15 mouse cellular contexts compared by ENCODE assay signal in the genomic region with DNA sequence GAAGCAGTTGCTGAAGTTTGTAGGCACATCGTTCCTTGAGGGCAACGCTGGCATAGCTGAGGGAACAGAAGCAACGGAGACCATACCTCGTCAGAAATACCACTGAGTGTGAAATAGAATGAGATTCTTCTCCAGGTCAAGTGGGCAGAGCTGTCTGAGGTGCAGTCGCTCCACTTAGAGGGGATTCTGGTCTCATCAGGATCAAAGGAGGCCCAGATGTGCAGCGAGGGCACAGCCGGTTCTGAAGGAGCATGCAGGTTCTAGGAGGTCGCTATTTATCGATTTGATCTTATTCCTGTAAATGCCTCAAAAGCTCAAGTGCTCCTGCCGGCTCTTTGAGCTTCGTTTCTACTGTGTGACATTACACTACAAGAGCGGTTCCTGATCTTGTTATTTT.
A peak's percentile ranks its signal among the peaks of the same experiment; 100 is the strongest.
DNase-seq lines count a peak whose midpoint lies in the region; ATAC-seq and TF ChIP-seq lines count a peak whose summit lies in the region.
"Had no signal": no experiment of that assay in that cellular context is flagged by ENCODE, and none has a peak within 500 bp of the region (broad histone marks: within the 10 kb centered on the region; RNA-seq: fewer than 3 reads in every experiment).

No protein-coding gene starts in this region.

- no peak overlapping the region for H3K9ac ChIP-seq in hindbrain, embryonic 13.5 days
- H3K9ac ChIP-seq in hindbrain, embryonic 16.5 days (ENCODE audit: low read depth, low read length): no peak overlapping the region
- no peak overlapping the region for H3K9ac ChIP-seq in neural tube, embryonic 15.5 days (replicated peaks)
- no peak overlapping the region for H3K9ac ChIP-seq in neural tube, embryonic 12.5 days
- no peak overlapping the region for H3K9ac ChIP-seq in intestine, embryonic 16.5 days (ENCODE audit: low read depth, low read length)
- H3K9ac ChIP-seq: liver, embryonic 14.5 days; lung, embryonic 15.5 days; neural tube, embryonic 13.5 days had no signal

- DNase-seq in gastrocnemius, adult 2 months: no peak
- DNase-seq in gastrocnemius, postnatal 14 days: no peak
- DNase-seq in neural tube, embryonic 10.5 days (ENCODE audit: extremely low spot score, low spot score): peak; percentile 24
- DNase-seq: cerebellum, postnatal 36 days; thymus, postnatal 25 days had no signal

- no peak overlapping the region for H3K4me2 ChIP-seq in hindbrain, embryonic 13.5 days
- H3K4me2 ChIP-seq in hindbrain, embryonic 16.5 days (ENCODE audit: low read length): no peak overlapping the region
- H3K4me2 ChIP-seq in neural tube, embryonic 15.5 days: no peak overlapping the region
- H3K4me2 ChIP-seq in neural tube, embryonic 12.5 days (replicated peaks): peak overlapping the region; percentile 6; the same call in 1 of the 2 replicates
- H3K4me2 ChIP-seq in intestine, embryonic 16.5 days (ENCODE audit: low read depth, low read length): no peak overlapping the region
- H3K4me2 ChIP-seq: lung, embryonic 15.5 days; neural tube, embryonic 13.5 days had no signal

- H3K9me3 ChIP-seq in hindbrain, embryonic 13.5 days: no peaks in the 10 kb centered on the region
- no peaks in the 10 kb centered on the region for H3K9me3 ChIP-seq in hindbrain, embryonic 16.5 days (ENCODE audit: control insufficient read depth, low read length)
- no peaks in the 10 kb centered on the region for H3K9me3 ChIP-seq in neural tube, embryonic 15.5 days (replicated peaks)
- H3K9me3 ChIP-seq in neural tube, embryonic 12.5 days: no peaks in the 10 kb centered on the region
- H3K9me3 ChIP-seq in intestine, embryonic 16.5 days (ENCODE audit: control insufficient read depth, low read length): no peaks in the 10 kb centered on the region
- H3K9me3 ChIP-seq: embryonic facial prominence, embryonic 10.5 days; lung, embryonic 15.5 days; neural tube, embryonic 13.5 days had no signal

- WGBS in hindbrain, embryonic 13.5 days: 36% methylated on average over 12 of the region's 12 CpGs
- 39% methylated on average over 12 of the region's 12 CpGs for WGBS in hindbrain, embryonic 16.5 days
- WGBS in neural tube, embryonic 15.5 days: 23% methylated on average over 12 of the region's 12 CpGs
- 23% methylated on average over 12 of the region's 12 CpGs for WGBS in neural tube, embryonic 12.5 days
- 33% methylated on average over 12 of the region's 12 CpGs for WGBS in intestine, embryonic 16.5 days

- intact Hi-C loops in gastrocnemius, adult 2 months (cut with DNase I): no loop called here
- intact Hi-C loops in gastrocnemius, postnatal 14 days (cut with DNase I; ENCODE audit: low total_unique reads): no loop called here

- peaks cover 29% of the 10 kb centered on the region for H3K4me1 ChIP-seq in hindbrain, embryonic 13.5 days (replicated peaks)
- no peaks in the 10 kb centered on the region; the same call in none of the 2 replicates for H3K4me1 ChIP-seq in hindbrain, embryonic 16.5 days (ENCODE audit: control insufficient read depth, insufficient read depth, low read depth, low read length)
- peaks cover 28% of the 10 kb centered on the region for H3K4me1 ChIP-seq in neural tube, embryonic 15.5 days
- peaks cover 26% of the 10 kb centered on the region for H3K4me1 ChIP-seq in neural tube, embryonic 12.5 days
- H3K4me1 ChIP-seq in intestine, embryonic 16.5 days (ENCODE audit: control insufficient read depth, insufficient read depth, low read length): peaks cover 7% of the 10 kb centered on the region; the same call in 1 of the 2 replicates
- H3K4me1 ChIP-seq: lung, embryonic 15.5 days had no signal

- no peaks in the 10 kb centered on the region for H3K27me3 ChIP-seq in hindbrain, embryonic 13.5 days
- H3K27me3 ChIP-seq in hindbrain, embryonic 16.5 days (replicated peaks; ENCODE audit: control insufficient read depth, insufficient read depth, low read length): no peaks in the 10 kb centered on the region
- no peaks in the 10 kb centered on the region for H3K27me3 ChIP-seq in neural tube, embryonic 15.5 days (replicated peaks)
- H3K27me3 ChIP-seq in neural tube, embryonic 12.5 days (replicated peaks): no peaks in the 10 kb centered on the region; the same call in 1 of the 2 replicates
- H3K27me3 ChIP-seq in intestine, embryonic 16.5 days (replicated peaks; ENCODE audit: control insufficient read depth, insufficient read depth, low read length): no peaks in the 10 kb centered on the region
- H3K27me3 ChIP-seq: lung, embryonic 15.5 days had no signal

- no peak overlapping the region; the same call in 1 of the 2 replicates for H3K4me3 ChIP-seq in gastrocnemius, adult 2 months
- H3K4me3 ChIP-seq in hindbrain, embryonic 13.5 days: no peak overlapping the region
- no peak overlapping the region for H3K4me3 ChIP-seq in hindbrain, embryonic 16.5 days (ENCODE audit: low read length)
- H3K4me3 ChIP-seq in neural tube, embryonic 15.5 days (replicated peaks): no peak overlapping the region
- no peak overlapping the region for H3K4me3 ChIP-seq in neural tube, embryonic 12.5 days
- H3K4me3 ChIP-seq in intestine, embryonic 16.5 days (ENCODE audit: low read length): no peak overlapping the region
- H3K4me3 ChIP-seq: embryonic facial prominence, embryonic 10.5 days; lung, embryonic 15.5 days; neural tube, embryonic 13.5 days had no signal

- no peaks in the 10 kb centered on the region for H3K36me3 ChIP-seq in hindbrain, embryonic 13.5 days
- H3K36me3 ChIP-seq in hindbrain, embryonic 16.5 days (ENCODE audit: control insufficient read depth, insufficient read depth, low read length): no peaks in the 10 kb centered on the region
- H3K36me3 ChIP-seq in neural tube, embryonic 15.5 days: no peaks in the 10 kb centered on the region
- H3K36me3 ChIP-seq in neural tube, embryonic 12.5 days: no peaks in the 10 kb centered on the region
- no peaks in the 10 kb centered on the region for H3K36me3 ChIP-seq in intestine, embryonic 16.5 days (ENCODE audit: control insufficient read depth, insufficient read depth, low read length)
- H3K36me3 ChIP-seq: embryonic facial prominence, embryonic 10.5 days; lung, embryonic 15.5 days; neural tube, embryonic 13.5 days had no signal

- peak overlapping the region; percentile 38; the same call in 1 of the 2 replicates for H3K27ac ChIP-seq in gastrocnemius, adult 2 months
- H3K27ac ChIP-seq in hindbrain, embryonic 13.5 days: 0 out of 2 replicates have a peak overlapping the region, but pooled peaks have one; percentile 24
- H3K27ac ChIP-seq in hindbrain, embryonic 16.5 days (ENCODE audit: low read depth, low read length): no peak overlapping the region
- no peak overlapping the region for H3K27ac ChIP-seq in neural tube, embryonic 15.5 days (replicated peaks)
- no peak overlapping the region for H3K27ac ChIP-seq in neural tube, embryonic 12.5 days
- H3K27ac ChIP-seq in intestine, embryonic 16.5 days (ENCODE audit: low read length): no peak overlapping the region
- H3K27ac ChIP-seq: embryonic facial prominence, embryonic 10.5 days; liver, embryonic 14.5 days; lung, embryonic 15.5 days; neural tube, embryonic 13.5 days had no signal

- TF ChIP-seq CTCF in gastrocnemius, adult 2 months (IDR thresholded peaks at IDR 0.05): no peak

- ATAC-seq in hindbrain, embryonic 13.5 days (ENCODE audit: low FRiP score): no peak
- no peak for ATAC-seq in hindbrain, embryonic 16.5 days
- no peak for ATAC-seq in neural tube, embryonic 15.5 days (ENCODE audit: low FRiP score)
- no peak for ATAC-seq in neural tube, embryonic 12.5 days (ENCODE audit: low FRiP score, low read depth)
- ATAC-seq in intestine, embryonic 16.5 days: no peak
- ATAC-seq: inflammation-experienced regulatory T-cells, adult 6 months had no signal

Comparison
In these comparisons a context has a peak if more than half of its experiments do, and no peak if none do; other contexts are left out.
1. H3K27ac ChIP-seq: peak in gastrocnemius, adult 2 months (single experiment) and hindbrain, embryonic 13.5 days (single experiment); none in hindbrain, embryonic 16.5 days (single experiment), neural tube, embryonic 15.5 days (single experiment), neural tube, embryonic 12.5 days (single experiment) and intestine, embryonic 16.5 days (single experiment).